Mouse (Mus musculus) B cell, adult 2 months (primary cell): ENCODE measurements at regions not wholly inside any gene's neighbourhood (a gene's known extent, or its start where the extent isn't known, plus 50 kb on each side); places are given as distances from the start of the nearest gene placed in this dataset.

Experiments
- DNase-seq, 2 experiments: peaks; one replicate each; pipeline ENCODE4 v3.0.0; 2022

DNA sequence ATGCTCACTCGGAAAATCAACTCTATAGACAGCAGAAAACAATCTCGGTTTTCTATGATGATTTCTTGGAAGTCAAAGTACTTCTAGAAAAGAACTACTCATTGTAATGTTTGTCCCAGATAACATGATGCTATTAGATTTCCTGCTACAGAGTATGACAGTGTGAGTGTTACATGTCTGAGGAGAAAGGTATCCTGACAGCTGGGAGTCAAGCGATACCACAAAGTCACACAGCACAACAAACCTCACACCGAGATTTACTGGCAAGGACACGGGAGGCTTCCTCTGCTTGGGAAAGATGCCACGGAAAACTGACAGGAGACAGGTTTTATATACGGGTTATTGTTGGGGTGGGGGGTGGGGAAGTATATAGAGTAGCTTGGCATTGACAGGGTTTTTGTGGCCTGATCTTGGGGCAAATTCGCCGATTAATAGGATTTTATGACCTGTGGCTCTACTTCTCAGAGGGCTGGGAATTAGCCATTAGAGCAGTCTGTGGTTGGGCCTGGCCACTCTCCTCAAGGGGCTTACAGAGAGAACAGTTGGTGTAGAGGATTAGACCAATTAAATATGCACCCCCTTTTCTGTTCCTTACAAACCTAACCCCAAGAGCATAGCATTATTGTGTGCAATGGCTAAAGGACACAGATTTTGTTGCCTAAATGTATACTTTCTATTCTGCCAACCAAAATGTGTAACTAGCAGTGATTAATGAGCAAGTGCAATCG is 209.2 kb upstream of the Sfrp2 start:
- no peak for DNase-seq

DNA sequence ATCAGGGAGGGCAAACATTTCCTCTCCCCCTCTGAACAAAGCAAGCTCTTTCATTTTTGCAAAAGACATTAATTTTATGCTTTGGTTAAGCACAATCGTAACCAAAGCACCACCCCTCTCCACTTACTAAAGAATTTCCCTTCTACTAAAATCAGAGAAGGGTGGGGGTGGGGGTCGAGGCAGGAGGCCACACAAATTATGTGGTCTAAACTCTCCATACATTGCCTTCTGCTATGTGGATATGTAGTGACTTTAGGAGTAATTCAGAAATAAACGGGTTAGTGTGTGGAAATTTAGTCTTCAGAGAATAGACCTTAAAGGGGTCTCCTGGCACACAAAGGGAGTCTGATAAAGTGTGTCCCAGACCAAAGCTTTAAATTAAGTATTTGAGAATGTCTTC is 204.1 kb upstream of the Sfrp2 start:
- no peak for DNase-seq

DNA sequence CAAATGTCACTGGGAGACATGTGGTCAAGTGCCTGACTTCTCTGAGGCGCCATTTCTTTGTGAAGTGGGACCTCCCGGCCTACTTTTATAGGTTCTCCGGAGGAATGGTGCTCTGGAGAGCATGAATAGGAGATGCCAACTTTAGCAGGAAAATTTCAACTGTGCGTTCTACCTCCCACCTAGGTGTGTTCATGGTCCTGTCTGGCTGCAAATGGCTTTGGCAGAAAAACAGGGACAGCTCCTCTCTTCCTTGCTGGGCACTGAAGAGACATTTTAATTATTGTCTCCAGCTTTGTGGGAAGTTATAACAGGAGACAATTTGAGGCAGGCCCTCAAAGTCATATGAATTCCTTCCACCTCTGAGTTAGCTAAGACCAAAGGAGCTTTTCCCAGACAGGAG is 190.6 kb upstream of the Sfrp2 start:
- DNase-seq, result no peak

DNA sequence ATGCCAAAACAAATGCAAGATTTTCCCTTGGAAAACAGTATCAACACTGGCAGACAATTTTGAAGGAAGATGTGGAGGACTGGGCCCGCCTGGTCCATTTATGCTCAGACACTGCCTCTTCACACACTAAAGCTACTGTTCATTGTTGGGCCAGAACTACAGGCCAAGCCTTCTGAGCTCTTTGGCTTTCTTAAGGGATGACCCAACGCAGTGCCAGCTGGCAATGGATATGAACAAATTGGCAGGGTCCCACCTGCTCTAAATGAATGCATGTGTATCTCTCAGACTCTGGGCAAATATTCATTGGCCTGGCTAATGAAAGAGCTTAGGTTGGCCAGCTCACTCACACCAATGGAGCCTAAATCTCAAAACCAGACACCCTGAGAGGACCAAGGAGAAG is 190.0 kb upstream of the Sfrp2 start:
- no peak for DNase-seq

DNA sequence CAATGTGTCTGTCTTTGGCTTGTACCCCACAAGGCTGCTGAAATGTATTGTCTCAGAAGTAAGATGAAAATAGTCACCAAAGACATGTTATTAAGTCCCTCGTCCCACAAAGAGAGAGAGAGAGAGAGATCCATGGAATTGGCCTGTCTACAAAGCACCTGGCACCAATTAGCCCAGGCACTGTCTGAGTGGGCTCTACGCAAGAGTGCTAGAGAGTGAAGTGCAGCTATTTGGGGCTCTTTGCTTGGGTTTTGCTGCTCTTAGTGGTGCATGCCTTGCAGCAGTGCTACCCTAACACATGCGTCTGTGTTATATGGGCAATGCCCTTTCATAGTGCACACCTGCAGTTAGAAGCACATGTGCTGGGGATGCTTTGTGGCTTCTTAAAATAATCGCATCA is 185.4 kb upstream of the Sfrp2 start:
- no peak for DNase-seq

DNA sequence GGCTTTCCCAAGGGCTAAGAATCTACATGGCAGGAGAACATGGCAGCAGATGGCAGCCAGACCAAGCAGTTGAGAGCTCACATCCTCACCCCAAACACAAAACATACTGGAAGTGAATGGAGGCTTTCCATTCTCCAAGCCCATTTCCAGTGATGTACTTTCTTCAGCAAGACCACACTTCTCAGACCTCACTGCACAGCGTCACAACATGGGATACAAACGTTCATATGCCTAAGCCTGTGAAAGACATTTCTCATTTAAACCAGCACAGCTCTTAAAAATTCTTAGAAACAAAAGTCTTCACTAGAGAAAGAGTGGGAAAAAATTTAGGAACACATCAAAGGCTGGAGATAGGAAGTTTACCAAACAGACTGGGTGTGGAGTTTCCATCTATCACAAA is 183.9 kb upstream of the Sfrp2 start:
- no peak for DNase-seq

DNA sequence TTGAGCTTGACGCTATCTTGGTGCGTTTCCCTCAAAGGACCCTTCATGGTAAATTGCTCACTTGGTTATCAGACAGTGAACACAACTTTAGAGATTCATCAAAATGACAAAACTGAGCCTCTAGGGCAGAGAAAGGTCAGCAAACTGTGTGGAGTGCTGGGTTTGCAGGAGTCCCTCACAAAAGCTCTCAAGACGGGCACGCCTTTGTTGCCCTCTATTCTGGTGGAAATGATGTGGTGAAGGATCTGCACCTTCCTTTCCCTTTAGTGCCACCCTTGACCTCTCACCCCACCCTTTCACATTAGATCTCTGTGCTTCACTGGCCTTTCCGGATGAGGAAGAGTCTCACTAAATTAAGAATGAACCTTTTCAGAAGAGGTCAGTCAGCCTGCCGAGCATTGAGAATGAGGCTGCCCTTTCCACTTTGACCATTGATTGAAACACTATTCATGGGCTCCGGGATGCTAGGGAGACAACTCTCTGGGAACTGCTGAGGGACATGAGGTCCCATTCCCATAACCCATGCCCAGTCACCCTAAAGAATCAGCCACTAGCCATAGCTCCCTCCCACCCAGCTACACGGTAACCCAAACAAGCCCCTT is 182.9 kb upstream of the Sfrp2 start:
- DNase-seq, result no peak

DNA sequence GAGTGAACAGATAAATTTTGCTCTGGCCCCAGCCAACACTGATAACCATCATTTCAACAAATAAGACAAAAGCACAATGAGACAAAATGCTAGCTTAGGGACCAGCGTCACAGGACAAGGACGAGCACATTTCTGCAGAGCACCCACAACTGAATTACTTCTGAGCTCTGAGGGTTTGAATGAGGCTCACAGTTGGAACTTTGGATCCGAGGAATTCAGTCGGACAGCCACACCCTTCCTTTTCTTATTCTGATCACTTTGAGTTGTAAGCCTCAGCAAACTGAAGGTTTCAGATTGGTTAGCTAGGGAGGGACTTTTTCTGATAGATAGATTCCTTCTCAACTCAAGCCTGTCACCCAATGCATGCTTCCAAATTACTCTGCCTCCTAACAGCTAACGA is 180.0 kb upstream of the Sfrp2 start:
- DNase-seq, result no peak

DNA sequence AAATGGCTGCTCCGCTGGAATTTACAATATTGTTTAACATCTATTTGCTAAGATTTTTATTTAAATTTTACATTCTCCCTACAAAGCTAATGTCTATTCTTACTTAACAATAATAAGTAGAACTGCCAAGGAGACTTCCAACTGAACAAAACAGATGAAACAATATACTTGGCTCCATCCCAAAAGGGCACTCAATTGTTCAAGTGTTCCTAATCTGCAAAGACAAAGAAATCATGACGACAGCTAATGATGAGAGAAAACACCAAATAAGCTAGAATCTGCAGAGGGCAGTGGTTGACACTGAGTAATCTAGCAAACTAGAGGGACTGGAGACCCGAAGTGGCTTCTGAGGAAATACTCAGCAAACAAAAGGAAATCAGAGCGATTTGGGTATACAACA is 179.6 kb upstream of the Sfrp2 start:
- DNase-seq, result no peak

DNA sequence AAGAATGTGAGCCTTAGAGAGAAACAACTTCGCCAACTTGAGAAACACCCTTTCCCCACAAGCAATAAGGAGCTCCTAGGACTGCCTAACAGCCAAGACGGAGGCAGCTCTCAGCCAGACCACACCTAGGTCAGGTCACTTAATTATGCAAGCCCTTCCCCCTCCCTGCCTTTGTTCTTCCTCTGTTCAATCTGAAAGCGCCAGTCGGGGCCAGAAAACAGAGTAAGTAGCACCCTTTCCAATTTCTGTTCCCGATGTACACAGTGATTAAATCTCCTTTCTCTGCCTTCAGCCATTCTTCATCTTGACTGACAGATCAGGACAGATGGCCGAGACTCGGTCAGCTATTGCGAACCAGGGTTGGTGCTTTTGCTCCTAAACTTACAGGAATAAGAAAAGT is 177.0 kb upstream of the Sfrp2 start:
- no peak for DNase-seq

DNA sequence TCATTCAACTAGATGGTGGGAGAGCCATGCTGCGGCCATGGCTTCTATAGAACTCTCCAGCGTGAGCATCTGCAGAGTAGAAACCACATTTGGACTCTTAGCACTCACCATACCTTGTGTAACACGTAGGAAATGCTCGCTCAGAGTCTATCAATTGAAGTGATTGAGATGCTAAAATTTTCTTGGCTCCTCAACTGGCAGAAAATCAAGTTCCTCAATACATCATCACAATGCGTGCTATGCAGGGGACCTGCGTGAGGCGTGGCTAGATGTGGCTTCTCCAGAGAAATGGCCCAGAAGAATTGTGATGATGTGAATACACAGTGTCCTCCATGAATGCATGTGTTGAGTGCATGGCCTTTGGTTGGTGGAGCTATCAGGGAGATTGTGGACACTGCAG is 174.9 kb upstream of the Sfrp2 start:
- no peak for DNase-seq

DNA sequence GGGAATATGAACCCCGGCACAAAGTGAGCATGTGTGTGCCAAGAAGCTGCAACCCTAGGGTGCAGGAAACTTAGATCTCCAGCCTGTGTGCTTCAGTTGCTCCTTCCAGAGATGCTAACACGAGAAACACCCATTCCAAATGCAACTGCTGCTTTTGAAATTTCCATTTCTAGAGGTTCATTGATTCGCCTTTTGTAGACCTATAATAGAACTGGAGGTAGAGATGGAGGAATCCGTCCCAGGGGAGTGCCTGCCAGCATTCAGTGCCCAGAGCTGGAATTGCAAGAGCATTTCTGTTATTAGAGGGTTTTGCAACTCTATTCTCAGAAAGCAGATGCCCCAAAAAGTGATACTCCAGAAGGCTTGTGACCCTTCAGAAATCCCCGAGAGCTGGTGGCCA is 172.8 kb upstream of the Sfrp2 start:
- DNase-seq, result no peak

DNA sequence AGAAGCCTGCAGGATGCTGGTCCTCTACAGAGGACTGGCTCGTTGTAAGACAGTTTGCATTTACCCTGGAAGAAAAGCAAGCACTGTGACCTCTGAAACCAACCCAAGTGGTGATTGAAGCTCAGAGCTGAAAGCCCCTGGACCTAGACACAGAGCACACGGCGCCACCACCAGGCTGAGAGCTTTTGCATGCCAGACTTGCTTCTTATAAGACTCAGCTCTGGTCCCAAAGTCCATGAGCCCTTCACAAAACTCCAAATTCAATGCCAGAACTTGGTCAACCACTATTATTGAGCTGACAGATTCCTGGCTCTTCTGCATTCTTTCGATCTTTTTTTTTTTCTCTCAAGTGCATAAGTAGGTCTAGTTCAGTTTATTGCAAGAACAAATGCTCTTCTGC is 164.6 kb upstream of the Sfrp2 start:
- DNase-seq, result no peak

DNA sequence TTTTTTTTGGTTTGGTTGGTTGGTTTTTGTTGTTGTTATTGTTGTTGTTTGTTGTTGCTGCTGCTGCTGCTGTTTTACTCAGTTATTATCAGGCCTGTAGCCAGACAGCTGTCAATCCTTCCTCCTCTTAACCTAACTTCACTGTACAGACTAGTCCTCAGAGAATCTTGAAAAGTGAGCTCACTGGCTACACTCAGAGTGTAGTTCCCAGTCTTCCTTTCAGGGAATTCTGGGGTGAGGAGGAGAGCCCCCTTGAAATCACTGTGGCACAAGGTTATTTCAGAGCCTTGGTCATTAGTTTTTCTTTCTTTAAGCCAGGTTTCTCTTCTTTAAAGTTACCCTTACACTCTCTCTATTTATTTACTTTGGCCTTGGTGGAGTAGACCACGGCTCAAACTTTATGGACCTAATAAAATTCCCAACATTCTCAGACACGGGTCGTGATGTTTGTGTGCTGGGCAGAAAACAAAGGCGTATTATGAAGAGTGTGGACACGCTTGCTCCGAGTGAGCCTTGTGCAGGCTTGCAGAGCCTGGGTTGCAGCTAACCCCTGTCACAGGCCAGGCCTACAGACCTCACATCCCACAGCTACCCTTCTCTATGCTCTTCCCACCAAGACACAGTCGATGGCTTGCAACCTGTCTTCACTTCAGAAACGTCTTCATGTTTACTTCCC is 156.9 kb upstream of the Sfrp2 start:
- no peak for DNase-seq

DNA sequence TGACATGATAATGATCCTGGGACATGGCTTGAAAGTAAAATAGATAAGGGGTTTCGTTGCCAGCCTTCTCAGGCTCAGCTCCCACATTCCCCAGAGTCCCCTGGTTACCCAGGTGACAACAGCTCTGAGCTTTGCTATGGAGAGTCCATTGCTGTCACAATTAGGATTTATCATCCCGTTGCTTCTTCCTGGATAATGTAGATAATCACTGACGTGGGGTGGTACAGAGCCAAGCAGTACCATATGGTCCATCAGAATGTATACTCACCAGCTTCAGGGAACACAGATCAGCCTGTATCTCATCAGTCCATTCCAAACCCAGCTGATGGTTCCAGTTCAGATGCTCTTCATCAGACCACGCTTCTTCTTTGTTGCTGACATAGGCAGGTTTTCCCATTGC is 145.7 kb upstream of the Sfrp2 start:
- DNase-seq, result no peak

DNA sequence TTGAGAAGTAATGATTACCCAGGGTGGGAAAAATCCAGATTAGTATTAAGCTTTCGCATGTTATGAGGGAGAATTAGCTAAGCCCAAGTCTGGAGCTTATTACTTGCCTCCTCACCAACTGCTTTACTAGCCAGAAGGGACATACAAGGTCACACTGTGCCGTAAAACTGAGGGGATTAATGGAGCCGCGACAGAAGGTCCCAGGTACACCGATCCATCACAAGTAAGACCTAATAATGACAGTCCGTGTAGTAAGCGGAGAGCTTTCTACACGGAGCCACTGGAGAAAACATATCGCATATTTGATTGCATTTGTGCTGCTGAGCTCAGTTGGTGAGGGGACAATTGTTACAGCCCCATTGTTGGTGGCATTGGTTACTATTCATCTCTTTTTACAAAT is 133.1 kb upstream of the Sfrp2 start:
- no peak for DNase-seq

DNA sequence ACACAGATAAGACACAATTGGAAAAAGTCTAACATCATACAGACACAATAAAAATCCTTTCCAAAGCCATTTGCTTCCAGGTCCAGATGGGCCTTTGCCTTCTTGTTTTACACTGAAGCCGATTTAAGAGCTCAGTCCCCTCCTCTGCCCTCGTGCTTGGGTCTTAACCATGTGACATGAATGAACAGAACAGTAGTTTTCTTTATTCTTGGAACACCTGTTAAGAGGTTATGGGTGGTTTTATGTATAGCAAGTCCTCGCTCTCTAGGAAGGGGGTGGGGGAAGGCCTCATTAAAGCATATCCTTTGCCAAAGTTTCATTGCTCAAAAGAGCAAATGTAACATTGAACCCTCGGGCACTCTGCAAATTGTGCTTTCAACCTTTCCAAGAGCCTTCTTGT is 125.7 kb upstream of the Sfrp2 start:
- DNase-seq, result no peak

DNA sequence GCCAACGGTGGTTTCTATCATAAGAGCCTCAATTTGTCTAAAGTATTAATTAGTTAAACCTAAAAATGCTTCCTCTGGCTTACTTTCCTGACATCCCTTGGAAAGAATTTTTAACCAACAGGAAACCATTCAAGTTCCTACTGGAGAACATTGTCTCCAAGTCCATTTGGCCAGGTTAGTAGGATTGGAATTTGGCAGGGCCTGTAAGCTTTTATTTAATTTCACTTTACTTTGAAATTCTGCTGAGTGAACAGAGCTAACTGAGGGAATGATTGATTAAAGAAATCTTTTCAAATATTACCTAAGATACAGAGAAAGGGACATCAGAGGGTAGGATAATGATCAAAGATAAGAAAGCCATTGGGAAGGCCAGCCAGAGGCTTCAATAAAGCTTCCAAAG is 102.4 kb upstream of the Sfrp2 start:
- no peak for DNase-seq

DNA sequence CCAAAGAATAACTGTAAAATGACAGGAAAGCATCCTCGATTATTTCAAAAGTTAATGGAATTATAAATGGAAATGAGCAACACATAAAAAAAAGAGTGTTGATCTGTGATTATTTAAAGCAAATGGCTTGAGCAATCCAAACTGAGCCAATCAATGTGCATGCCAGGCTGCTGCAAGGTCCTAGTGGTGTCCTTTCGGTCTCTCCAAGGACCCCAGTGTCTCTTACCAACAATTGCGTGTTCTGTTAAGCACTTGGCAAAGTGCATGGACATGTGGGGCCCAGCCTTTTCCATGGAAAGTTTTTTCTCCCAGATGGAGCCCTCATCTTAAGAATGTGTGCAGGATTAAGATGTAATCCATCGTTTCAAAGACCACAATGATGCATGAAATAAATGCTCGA is 90.0 kb upstream of the Sfrp2 start:
- DNase-seq, result no peak

DNA sequence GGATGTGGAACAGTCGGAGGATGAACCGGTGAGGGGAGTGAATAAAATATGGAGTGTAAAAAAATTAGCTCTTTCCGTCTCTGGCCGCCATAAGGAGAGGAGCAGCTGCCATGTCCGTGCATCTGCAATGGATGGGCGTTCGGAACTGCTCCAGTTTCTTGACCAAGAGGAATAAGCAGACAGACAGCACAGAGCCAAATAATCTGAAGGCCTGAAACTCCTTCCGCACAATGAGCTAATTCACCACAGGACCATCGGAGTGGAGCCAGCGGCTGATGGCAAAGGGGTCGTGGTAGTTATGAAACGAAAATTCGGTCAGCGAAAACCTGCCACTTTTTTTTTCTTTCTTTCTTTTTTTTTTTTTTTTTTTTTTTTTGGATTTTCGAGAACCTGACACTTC is 79.5 kb upstream of the Sfrp2 start:
- no peak for DNase-seq

DNA sequence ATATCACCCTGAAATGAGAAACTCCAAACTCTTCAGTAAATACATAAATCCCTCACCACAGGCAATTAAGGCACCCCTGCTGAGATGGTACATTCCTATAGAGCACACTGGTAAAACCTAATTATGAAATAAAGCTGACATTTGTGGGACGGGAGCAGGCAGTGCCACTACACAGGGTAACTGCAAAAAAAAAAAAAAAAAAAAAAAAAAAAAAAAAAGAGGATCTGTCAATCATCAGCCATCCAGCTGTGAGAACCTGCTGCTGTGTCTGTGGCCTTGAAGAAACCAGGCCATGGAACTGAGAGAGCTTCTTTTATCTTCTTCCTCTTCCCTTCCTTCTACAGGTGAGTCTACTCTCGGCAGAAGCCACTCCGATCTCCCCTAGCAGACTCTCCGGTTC is 78.6 kb upstream of the Sfrp2 start:
- DNase-seq, result no peak

DNA sequence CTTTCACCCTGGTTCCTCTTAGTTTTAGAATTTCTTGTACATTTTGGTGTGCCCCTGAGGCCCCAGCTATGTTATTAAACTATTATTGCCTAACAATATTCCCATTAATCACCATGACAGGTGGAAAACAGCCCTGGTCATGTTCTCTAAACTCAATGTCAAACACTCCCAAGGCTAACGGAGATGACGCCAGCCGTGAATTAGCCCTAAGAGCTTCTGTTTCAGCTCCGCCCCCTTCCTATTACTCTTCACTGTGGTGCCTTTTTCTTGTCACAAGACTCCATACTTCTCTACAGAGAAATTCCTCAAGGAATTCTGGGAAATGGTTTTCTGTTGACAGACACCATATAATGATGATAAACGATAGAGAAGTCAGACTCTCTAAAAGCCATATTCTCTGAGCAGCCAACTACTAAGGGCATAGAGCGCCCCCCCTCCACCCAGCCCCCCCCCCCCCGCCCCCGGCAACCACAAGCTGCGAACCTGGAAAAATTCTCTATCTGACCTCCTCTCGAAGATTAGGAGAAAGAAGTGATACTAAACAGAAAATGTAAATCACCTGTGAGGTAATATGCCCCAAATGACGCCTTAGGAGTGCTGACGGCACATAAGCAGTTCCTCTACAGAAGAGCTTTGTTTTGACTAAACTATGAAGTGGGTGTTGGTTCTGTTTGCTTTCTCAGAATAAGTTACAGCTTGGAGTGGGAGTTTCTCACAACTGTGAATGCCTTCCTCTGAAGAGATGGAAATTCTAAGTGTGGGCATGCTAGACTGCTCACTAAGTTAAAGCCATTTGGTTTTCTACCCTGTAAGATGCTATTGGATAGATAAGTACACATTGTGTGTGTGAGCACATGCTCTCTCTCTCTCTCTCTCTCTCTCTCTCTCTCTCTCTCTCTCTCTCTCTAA is 76.8 kb upstream of the Sfrp2 start:
- no peak for DNase-seq

DNA sequence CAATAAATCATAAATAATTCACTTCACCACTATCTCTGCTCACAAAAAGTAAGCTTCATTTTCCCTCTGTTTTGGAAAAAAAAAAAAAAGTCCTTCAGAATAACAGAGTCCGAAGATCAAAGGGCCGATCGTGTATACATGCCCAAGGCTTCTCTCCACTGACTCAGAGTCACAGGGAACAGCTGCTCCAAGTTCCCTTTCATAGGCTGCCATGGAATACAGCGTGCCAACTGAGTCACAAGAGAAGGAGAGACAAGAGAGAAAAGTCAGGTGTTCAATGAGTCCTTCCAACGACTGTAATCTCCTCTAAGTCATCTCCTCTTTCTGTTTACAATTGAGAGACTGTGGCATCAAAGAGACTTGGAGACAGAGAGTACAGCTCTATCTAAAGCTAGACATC is 71.6 kb upstream of the Sfrp2 start:
- no peak for DNase-seq

DNA sequence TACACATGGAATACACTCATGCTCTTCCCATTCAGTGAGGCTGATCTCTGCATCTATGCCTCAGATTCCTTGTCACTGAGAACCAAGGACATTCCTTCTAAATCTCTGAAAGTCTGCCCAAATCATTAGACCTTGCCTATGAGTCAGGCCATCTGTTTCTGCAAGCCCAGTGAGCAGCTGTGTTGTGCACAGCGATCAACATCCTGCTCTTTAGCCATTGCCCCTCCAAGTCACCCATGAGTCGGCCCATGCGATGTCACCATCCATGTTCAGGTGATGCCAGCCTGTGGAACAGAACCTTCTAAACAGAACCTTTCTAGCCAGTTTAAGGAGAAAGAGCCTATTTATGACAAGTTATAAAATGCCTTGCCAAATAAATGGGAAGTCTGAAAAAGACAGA is 66.4 kb upstream of the Sfrp2 start:
- DNase-seq, result no peak
